Mouse (Mus musculus): ENCODE results near the gene Filip1l.

DNA sequence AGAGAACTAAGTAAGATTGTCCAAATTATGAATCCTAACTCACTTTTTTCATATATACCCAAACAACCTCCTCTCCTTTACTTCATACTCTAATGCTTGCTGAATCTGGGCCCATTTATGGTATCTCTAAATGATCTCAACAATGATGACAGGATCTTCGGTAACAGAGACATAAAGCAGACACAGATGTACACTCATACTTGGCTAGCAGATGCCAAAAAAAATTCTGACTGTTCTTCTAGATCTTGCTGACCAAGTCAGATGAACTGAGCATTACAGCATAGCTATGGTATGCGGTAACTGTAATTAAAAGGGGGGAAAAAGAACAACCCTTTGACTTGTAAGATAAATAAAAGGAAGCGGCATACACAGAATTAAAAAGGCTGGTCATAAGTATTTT is 210.6 kb downstream of the Filip1l start:
- TF ChIP-seq POLR2A (IDR thresholded peaks at IDR 0.05; ENCODE audit: borderline replicate concordance, low read depth, low read length), result no peak
- no peak for TF ChIP-seq CTCF (IDR thresholded peaks at IDR 0.05; ENCODE audit: low read depth, low read length)
